ENCODE assay signal across 8 mouse cellular contexts in the genomic region with DNA sequence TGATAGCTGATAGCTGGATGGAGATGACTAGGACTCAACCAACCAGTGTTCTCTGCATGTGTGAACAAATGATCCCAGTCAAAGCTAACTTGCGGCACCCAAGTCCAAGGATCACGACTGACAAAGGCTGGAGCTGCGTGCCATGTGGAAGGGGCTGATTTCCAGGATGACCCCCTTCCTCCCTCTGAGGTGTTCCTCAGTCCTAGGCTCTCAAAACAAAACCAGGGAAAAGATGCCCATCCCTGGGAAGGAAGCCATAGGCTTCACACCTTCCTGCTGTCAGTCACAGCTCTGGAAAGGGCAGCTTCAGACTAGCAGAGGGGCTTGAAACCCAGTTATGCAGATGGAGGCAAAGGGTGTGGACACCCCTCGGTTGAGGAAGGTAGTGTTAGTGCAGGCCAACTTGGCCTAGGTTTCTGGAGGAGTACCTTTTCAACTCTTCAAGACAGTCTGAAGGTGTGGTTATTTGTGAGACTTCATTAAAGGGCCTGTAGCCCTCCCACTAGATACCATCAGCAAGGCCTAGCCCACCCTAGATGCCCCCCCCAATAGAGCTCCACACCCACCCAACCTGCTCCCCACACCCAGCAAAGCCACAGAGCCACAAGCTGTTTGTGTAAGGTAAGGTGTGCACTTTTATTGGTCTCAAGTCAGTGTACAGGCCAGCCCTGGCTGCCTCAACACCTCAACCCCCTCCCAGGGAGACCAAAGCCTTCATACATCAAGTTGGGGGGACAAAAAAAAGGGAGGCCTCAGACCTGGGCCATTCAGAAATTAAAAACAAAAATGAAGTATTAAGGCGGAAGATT. TPM values are rescaled to one million over a fixed set of nuclear protein-coding genes. Genes with fewer than 3 reads are reported as not detected.
A peak's percentile ranks its signal among the peaks of the same experiment; 100 is the strongest.
DNase-seq lines count a peak whose midpoint lies in the region; ATAC-seq and TF ChIP-seq lines count a peak whose summit lies in the region.

No protein-coding gene starts in this region.

- no peak overlapping the region for H3K4me3 ChIP-seq in liver, adult 2 months (ENCODE audit: insufficient read depth, low read depth, low read length)
- H3K4me3 ChIP-seq in hindbrain, embryonic 16.5 days (ENCODE audit: low read length): no peak overlapping the region
- H3K4me3 ChIP-seq in neural tube, embryonic 12.5 days: no peak overlapping the region

- H3K79me2 ChIP-seq in liver, adult 2 months (ENCODE audit: control insufficient read depth, insufficient read depth, low read length): peaks cover 3% of the 10 kb centered on the region; the same call in 1 of the 2 replicates

- peaks cover 17% of the 10 kb centered on the region for H3K4me1 ChIP-seq in liver, adult 2 months (ENCODE audit: control insufficient read depth, insufficient read depth, low read length)
- H3K4me1 ChIP-seq in hindbrain, embryonic 16.5 days (ENCODE audit: control insufficient read depth, insufficient read depth, low read depth, low read length): peaks cover 33% of the 10 kb centered on the region
- H3K4me1 ChIP-seq in neural tube, embryonic 12.5 days: peaks cover 31% of the 10 kb centered on the region

- H3K9me3 ChIP-seq in hindbrain, embryonic 16.5 days (ENCODE audit: control insufficient read depth, low read length): no peaks in the 10 kb centered on the region
- H3K9me3 ChIP-seq in neural tube, embryonic 12.5 days: no peaks in the 10 kb centered on the region

- no peak for ATAC-seq in hindbrain, embryonic 16.5 days
- ATAC-seq in neural tube, embryonic 12.5 days (ENCODE audit: low FRiP score, low read depth): no peak
- no peak for ATAC-seq in megakaryocyte progenitor cell, adult 5-6 weeks (replicated peaks; ENCODE audit: poor library complexity)

- no peak for TF ChIP-seq CTCF in liver, adult 2 months (IDR thresholded peaks at IDR 0.05; ENCODE audit: low read depth, low read length)

- no peak for DNase-seq in liver, adult 2 months (ENCODE audit: extremely low read depth, low read depth, low spot score)
- no peak for DNase-seq in liver
- DNase-seq in embryo, embryonic 9.5 days (ENCODE audit: extremely low spot score): peak; percentile 51
- no peak for DNase-seq in ovary, postnatal 36 days (ENCODE audit: low spot score)
- no peak for DNase-seq in cerebellum, postnatal 25 days

- peak overlapping the region; percentile 33 for H3K4me2 ChIP-seq in hindbrain, embryonic 16.5 days (ENCODE audit: low read length)
- H3K4me2 ChIP-seq in neural tube, embryonic 12.5 days (replicated peaks): 0 out of 2 replicates have a peak overlapping the region, but pooled peaks have one; percentile 22

- TF ChIP-seq POLR2A in liver, adult 2 months (IDR thresholded peaks at IDR 0.05; ENCODE audit: extremely low read depth, insufficient read depth, low read length): 0 out of 2 replicates have a peak, but pooled peaks have one; percentile 4

- no peak overlapping the region for H3K27ac ChIP-seq in liver, adult 2 months (replicated peaks; ENCODE audit: insufficient read depth, low read depth, low read length)
- H3K27ac ChIP-seq in hindbrain, embryonic 16.5 days (ENCODE audit: low read depth, low read length): peak overlapping the region; percentile 19
- H3K27ac ChIP-seq in neural tube, embryonic 12.5 days: no peak overlapping the region

- peak overlapping the region; percentile 16; the same call in 1 of the 2 replicates for H3K9ac ChIP-seq in liver, adult 2 months (ENCODE audit: low read depth, low read length)
- H3K9ac ChIP-seq in hindbrain, embryonic 16.5 days (ENCODE audit: low read depth, low read length): peak overlapping the region; percentile 25; the same call in 1 of the 2 replicates
- H3K9ac ChIP-seq in neural tube, embryonic 12.5 days: peak overlapping the region; percentile 22; the same call in 1 of the 2 replicates

- WGBS in liver, adult 2 months: 52% methylated on average over 5 of the region's 5 CpGs
- 61% methylated on average over 5 of the region's 5 CpGs for WGBS in hindbrain, embryonic 16.5 days
- 62% methylated on average over 5 of the region's 5 CpGs for WGBS in neural tube, embryonic 12.5 days

- no peaks in the 10 kb centered on the region for H3K27me3 ChIP-seq in liver, adult 2 months (ENCODE audit: control insufficient read depth, insufficient read depth, low read length)
- H3K27me3 ChIP-seq in hindbrain, embryonic 16.5 days (replicated peaks; ENCODE audit: control insufficient read depth, insufficient read depth, low read length): no peaks in the 10 kb centered on the region
- no peaks in the 10 kb centered on the region for H3K27me3 ChIP-seq in neural tube, embryonic 12.5 days (replicated peaks)

- H3K36me3 ChIP-seq in liver, adult 2 months (ENCODE audit: control insufficient read depth, insufficient read depth, low read length): peaks cover 32% of the 10 kb centered on the region
- H3K36me3 ChIP-seq in hindbrain, embryonic 16.5 days (ENCODE audit: control insufficient read depth, insufficient read depth, low read length): peaks cover 36% of the 10 kb centered on the region
- peaks cover 63% of the 10 kb centered on the region for H3K36me3 ChIP-seq in neural tube, embryonic 12.5 days

RNA-seq across cellular contexts. Expression of gene Actb, which starts 3.8 kb away (rescaled TPM):
- 726 and 988 TPM in 2 replicates for total RNA-seq in liver, adult 2 months (2014; rRNA removed)
- 1,363 and 1,398 TPM in 2 replicates for polyA plus RNA-seq in liver, adult 2 months (2012; rRNA removed)
- 11,512 and 13,219 TPM in 2 replicates for polyA plus RNA-seq in hindbrain, embryonic 16.5 days (2015; fragmentation: Nextera tagmentation; extraction: Ambion mirVana)
- 13,231 and 15,185 TPM in 2 replicates for polyA plus RNA-seq in neural tube, embryonic 12.5 days (2016; fragmentation: Nextera tagmentation; extraction: Ambion mirVana)
- 5,014 and 5,318 TPM in 2 replicates for total RNA-seq in megakaryocyte progenitor cell, adult 5-6 weeks (2015)
- 3,372 and 3,558 TPM in 2 replicates for total RNA-seq in megakaryocyte progenitor cell, adult 5-6 weeks (2017)

RNA-seq across cellular contexts. Expression of gene Fbxl18, which starts 7.5 kb away (rescaled TPM):
- total RNA-seq in liver, adult 2 months (2014; rRNA removed): 1.5 and 2.4 TPM in 2 replicates
- 9.3 and 10.6 TPM in 2 replicates for polyA plus RNA-seq in liver, adult 2 months (2012; rRNA removed)
- 29.7 and 32.9 TPM in 2 replicates for polyA plus RNA-seq in hindbrain, embryonic 16.5 days (2015; fragmentation: Nextera tagmentation; extraction: Ambion mirVana)
- polyA plus RNA-seq in neural tube, embryonic 12.5 days (2016; fragmentation: Nextera tagmentation; extraction: Ambion mirVana): 20.7 and 27.6 TPM in 2 replicates
- total RNA-seq in megakaryocyte progenitor cell, adult 5-6 weeks (2015): 1.9 and 2.2 TPM in 2 replicates
- total RNA-seq in megakaryocyte progenitor cell, adult 5-6 weeks (2017): 2.4 and 2.6 TPM in 2 replicates

RNA-seq across cellular contexts. Expression of gene Fscn1, which starts 57.4 kb away (rescaled TPM):
- total RNA-seq in liver, adult 2 months (2014; rRNA removed): 2.0 and 4.2 TPM in 2 replicates
- polyA plus RNA-seq in liver, adult 2 months (2012; rRNA removed): 3.0 and 4.4 TPM in 2 replicates
- 478 and 522 TPM in 2 replicates for polyA plus RNA-seq in hindbrain, embryonic 16.5 days (2015; fragmentation: Nextera tagmentation; extraction: Ambion mirVana)
- 733 and 746 TPM in 2 replicates for polyA plus RNA-seq in neural tube, embryonic 12.5 days (2016; fragmentation: Nextera tagmentation; extraction: Ambion mirVana)
- total RNA-seq in megakaryocyte progenitor cell, adult 5-6 weeks (2015): 0.20 TPM in 1 of 2 replicates, not detected in the other
- total RNA-seq in megakaryocyte progenitor cell, adult 5-6 weeks (2017): 0.10 TPM in 1 of 2 replicates, not detected in the other

Comparison
In these comparisons a context has a peak if more than half of its experiments do, and no peak if none do; other contexts are left out.
1. RNA of gene Fscn1, which starts 57.4 kb away (polyA plus RNA-seq): 733 to 746 TPM in neural tube, embryonic 12.5 days and 478 to 522 TPM in hindbrain, embryonic 16.5 days; 3.0 to 4.4 TPM in liver, adult 2 months; every median in the first group is over 10 times any median in the second.
2. Peak in every context shown above with its lines, with median percentiles within 50 percentile points of each other: H3K9ac ChIP-seq.